ENCODE assay signal across 13 mouse cellular contexts in the genomic region with DNA sequence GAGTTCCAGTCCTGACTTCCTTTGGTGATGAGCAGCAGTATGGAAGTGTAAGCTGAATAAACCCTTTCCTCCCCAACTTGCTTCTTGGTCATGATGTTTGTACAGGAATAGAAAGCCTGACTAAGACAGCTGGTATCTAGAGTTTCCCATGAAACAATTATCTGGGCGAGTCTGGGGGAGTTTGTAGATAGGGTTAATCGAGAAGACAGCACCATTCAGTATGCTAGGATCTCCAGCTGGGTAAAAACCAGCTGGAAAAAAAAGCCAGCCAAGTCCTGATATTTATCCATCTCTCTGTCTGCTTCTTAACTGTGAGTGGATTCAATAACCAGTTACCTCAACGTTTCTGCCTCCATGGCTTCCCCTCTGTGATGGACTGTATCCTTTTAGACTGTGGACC.
"Had no signal": no experiment of that assay in that cellular context is flagged by ENCODE, and none has a peak within 500 bp of the region (broad histone marks: within the 10 kb centered on the region; RNA-seq: fewer than 3 reads in every experiment).

No protein-coding gene starts in this region.

- H3K9me3 ChIP-seq: limb, embryonic 15.5 days; midbrain, embryonic 15.5 days; neural tube, embryonic 12.5 days had no signal

- H3K9ac ChIP-seq: limb, embryonic 15.5 days; lung, embryonic 14.5 days; midbrain, embryonic 15.5 days; neural tube, embryonic 12.5 days had no signal

- H3K4me2 ChIP-seq: limb, embryonic 15.5 days; midbrain, embryonic 11.5 days; midbrain, embryonic 15.5 days; neural tube, embryonic 12.5 days had no signal

- ATAC-seq: intestine, postnatal 0 days; midbrain, embryonic 15.5 days had no signal

- DNase-seq: kidney, adult 9 months; kidney, postnatal 36 days; layer of hippocampus, adult 9-11 months; layer of hippocampus, postnatal 36 days; lung, embryonic 14.5 days; thymus, postnatal 14 days had no signal

- H3K27ac ChIP-seq: kidney, postnatal 0 days; limb, embryonic 15.5 days; midbrain, embryonic 15.5 days; neural tube, embryonic 12.5 days; stomach, postnatal 0 days had no signal

- H3K4me3 ChIP-seq: limb, embryonic 15.5 days; midbrain, embryonic 15.5 days; neural tube, embryonic 12.5 days had no signal

- H3K36me3 ChIP-seq: limb, embryonic 15.5 days; midbrain, embryonic 15.5 days; neural tube, embryonic 12.5 days had no signal

- H3K27me3 ChIP-seq: limb, embryonic 15.5 days; midbrain, embryonic 15.5 days; neural tube, embryonic 12.5 days had no signal
